Mouse (Mus musculus): ENCODE measurements around the gene Zfp36. TPM values are rescaled to one million over a fixed set of nuclear protein-coding genes. Genes with fewer than 3 reads are reported as not detected.

The Zfp36 gene
- polyA plus RNA-seq, 1 experiment from 2014 or later, result 29.4 TPM

DNA sequence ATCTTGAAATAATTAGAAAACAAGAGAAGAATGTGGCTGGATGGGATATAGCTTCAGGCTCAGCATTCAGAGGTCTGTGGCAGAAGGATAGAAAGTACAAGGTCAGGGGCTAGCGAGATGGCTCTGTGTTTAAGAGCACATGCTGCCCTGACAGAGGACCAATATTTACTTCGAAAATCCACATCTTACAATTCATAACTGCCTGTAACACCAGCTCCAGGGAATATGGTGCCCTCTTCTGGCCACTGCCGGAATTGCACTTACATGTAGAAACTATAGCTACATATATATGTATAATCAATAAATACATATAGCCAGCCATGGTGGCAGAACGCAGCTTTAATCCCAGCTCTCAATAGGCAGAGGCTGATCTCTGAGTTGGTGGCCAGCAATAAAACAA, 35.4 kb downstream of the Zfp36 start:
- H3K9me3 ChIP-seq (ENCODE audit: control insufficient read depth, low read length), result no peaks in the 10 kb centered on the region
- no peak overlapping the region for H3K9ac ChIP-seq (ENCODE audit: low read length)
- 4% methylated on average over 4 of the region's 4 CpGs for WGBS
- no peak overlapping the region for H3K27ac ChIP-seq (replicated peaks)
- DNase-seq (ENCODE audit: low spot score), result peak; percentile 83
- no peaks in the 10 kb centered on the region for H3K4me1 ChIP-seq (replicated peaks; ENCODE audit: control insufficient read depth, insufficient read depth)
- H3K27me3 ChIP-seq (ENCODE audit: control insufficient read depth, insufficient read depth, low read length), result no peaks in the 10 kb centered on the region
- no peak overlapping the region for H3K4me3 ChIP-seq (ENCODE audit: low read depth, low read length)
- no peak for ATAC-seq (ENCODE audit: low FRiP score, low TSS enrichment)
- no peaks in the 10 kb centered on the region for H3K36me3 ChIP-seq (ENCODE audit: control insufficient read depth, insufficient read depth, low read length)
- H3K4me2 ChIP-seq (replicated peaks; ENCODE audit: low read depth), result no peak overlapping the region
- TF ChIP-seq EP300 (optimal IDR thresholded peaks at IDR 0.05) (no peak), CTCF (IDR thresholded peaks at IDR 0.05; ENCODE audit: low read depth) (peak; percentile 92)

- H3K36me3 ChIP-seq (ENCODE audit: control insufficient read depth, insufficient read depth, low read length), result no peaks in the 10 kb centered on the region
- H3K9ac ChIP-seq (ENCODE audit: low read length), result no peak overlapping the region
- ATAC-seq (ENCODE audit: low FRiP score, low TSS enrichment) (no peak), DNase-seq (ENCODE audit: low spot score) (no peak)
- H3K27ac ChIP-seq (replicated peaks), result no peak overlapping the region
- no peak overlapping the region for H3K4me2 ChIP-seq (replicated peaks; ENCODE audit: low read depth)
- 31% methylated on average over 7 of the region's 7 CpGs for WGBS
- H3K4me3 ChIP-seq (ENCODE audit: low read depth, low read length), result no peak overlapping the region
- TF ChIP-seq CTCF (IDR thresholded peaks at IDR 0.05; ENCODE audit: low read depth) (no peak), EP300 (optimal IDR thresholded peaks at IDR 0.05) (no peak)
- H3K27me3 ChIP-seq (ENCODE audit: control insufficient read depth, insufficient read depth, low read length), result no peaks in the 10 kb centered on the region
- H3K9me3 ChIP-seq (ENCODE audit: control insufficient read depth, low read length), result no peaks in the 10 kb centered on the region
- no peaks in the 10 kb centered on the region for H3K4me1 ChIP-seq (replicated peaks; ENCODE audit: control insufficient read depth, insufficient read depth)
Measured at GRCm38 (mm10) chr7:28341381-28341780, 38.7 kb downstream of the Zfp36 start.

- WGBS, result 66% methylated on average over 19 of the region's 19 CpGs
- peak overlapping the region; percentile 87 for H3K27ac ChIP-seq (replicated peaks)
Measured at GRCm38 (mm10) chr7:28339213-28339917, 40.7 kb downstream of the Zfp36 start.

DNA sequence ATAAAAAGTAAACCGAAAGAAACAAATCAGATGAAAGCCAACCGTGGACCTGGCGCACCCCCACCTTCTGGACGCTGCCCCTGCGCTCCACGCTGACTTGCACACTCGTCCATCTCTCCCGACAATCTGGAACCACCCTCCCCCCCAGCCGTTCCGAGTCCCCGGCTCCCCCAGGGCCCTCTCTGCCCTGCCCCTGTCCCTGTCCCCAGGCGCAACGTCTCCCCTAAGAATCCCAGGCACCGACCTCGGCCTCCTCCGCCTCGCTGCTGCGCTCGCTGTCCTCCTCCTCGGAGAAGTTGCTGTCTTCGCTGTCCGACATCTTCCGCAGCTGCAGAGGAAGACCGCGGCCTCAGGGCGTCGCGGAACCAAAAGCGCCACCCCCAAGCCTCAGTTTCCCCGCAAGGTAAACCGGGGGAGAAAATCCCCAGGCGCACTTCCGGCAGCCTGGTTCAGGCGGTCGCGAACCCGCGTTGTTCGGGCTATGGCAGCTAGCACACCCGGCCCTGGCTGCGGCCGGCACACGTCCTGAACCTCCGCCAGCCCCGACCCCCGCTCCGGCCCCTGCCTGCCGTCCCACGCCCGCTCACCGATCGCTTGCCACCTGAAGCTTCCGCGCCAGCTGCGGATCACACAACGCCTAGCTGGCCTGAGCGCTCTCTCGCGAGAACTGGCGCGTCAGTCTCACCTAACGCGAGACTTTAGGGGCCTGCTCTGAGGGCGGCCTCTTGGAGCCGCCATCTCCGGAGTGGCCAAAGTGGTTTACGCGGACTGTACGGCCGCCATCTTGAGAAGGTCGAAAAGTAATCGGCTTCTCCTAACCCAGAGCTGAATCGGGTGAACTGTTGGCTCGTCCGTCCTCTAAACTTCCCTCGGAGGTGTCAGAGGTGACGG, 41.7 kb downstream of the Zfp36 start, which contains the start of gene Supt5:
Supt5 (minus strand) TSS at position 639 of the 891 bp plus-strand sequence.
- Histone ChIP-seq H3K27me3 (ENCODE audit: control insufficient read depth, insufficient read depth, low read length) (no peaks in the 10 kb centered on the region), H3K36me3 (ENCODE audit: control insufficient read depth, insufficient read depth, low read length) (no peaks in the 10 kb centered on the region), H3K4me3 (ENCODE audit: low read depth, low read length) (peak within 1 kb of the TSS; percentile 88), H3K4me1 (replicated peaks; ENCODE audit: control insufficient read depth, insufficient read depth) (no peaks in the 10 kb centered on the region), H3K9me3 (ENCODE audit: control insufficient read depth, low read length) (no peaks in the 10 kb centered on the region), H3K9ac (ENCODE audit: low read length) (peak within 1 kb of the TSS; percentile 98), H3K27ac (replicated peaks) (peak within 1 kb of the TSS; percentile 87), H3K4me2 (replicated peaks; ENCODE audit: low read depth) (peak within 1 kb of the TSS; percentile 77)
- ATAC-seq (ENCODE audit: low FRiP score, low TSS enrichment), result peak; percentile 99
- peak; percentile 97 for DNase-seq (ENCODE audit: low spot score)
- TF ChIP-seq EP300 (optimal IDR thresholded peaks at IDR 0.05) (peak; percentile 100), CTCF (IDR thresholded peaks at IDR 0.05; ENCODE audit: low read depth) (no peak)
- under 1% methylated on average over 77 of the region's 77 CpGs for WGBS

More at GRCm38 (mm10) chr7:28339213-28339917, 40.7 kb downstream of the Zfp36 start:
- H3K4me2 ChIP-seq (replicated peaks; ENCODE audit: low read depth), result peak overlapping the region; percentile 49
- H3K9ac ChIP-seq (ENCODE audit: low read length), result peak overlapping the region; percentile 98; the same call in 1 of the 2 replicates
- no peaks in the 10 kb centered on the region for H3K36me3 ChIP-seq (ENCODE audit: control insufficient read depth, insufficient read depth, low read length)
- TF ChIP-seq CTCF (IDR thresholded peaks at IDR 0.05; ENCODE audit: low read depth) (peak; percentile 52), EP300 (optimal IDR thresholded peaks at IDR 0.05) (no peak)
- H3K27me3 ChIP-seq (ENCODE audit: control insufficient read depth, insufficient read depth, low read length), result no peaks in the 10 kb centered on the region
- H3K4me1 ChIP-seq (replicated peaks; ENCODE audit: control insufficient read depth, insufficient read depth), result no peaks in the 10 kb centered on the region
- H3K9me3 ChIP-seq (ENCODE audit: control insufficient read depth, low read length), result no peaks in the 10 kb centered on the region
- ATAC-seq (ENCODE audit: low FRiP score, low TSS enrichment), result no peak
- H3K4me3 ChIP-seq (ENCODE audit: low read depth, low read length), result peak overlapping the region; percentile 88
- peak; percentile 57 for DNase-seq (ENCODE audit: low spot score)

DNA sequence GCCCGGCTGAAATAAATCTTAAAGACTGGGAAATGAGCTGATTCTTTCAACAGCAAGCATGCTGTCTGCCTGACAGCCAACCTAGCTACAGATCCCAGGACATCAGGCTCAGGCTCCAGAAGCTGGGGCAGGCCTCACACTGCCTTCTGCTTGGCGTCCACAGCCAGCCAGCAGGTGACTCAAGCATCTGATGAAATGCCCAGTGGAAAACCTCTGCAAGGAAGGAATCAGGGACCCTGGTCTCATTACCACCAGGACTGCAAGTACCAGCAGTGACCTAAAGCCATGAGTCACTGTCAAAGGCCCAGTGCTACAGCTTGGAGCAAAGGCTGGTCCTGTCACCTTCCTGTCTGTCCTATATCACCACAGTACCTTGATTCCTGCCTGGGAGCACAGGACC, 44.6 kb downstream of the Zfp36 start:
- TF ChIP-seq EP300 (optimal IDR thresholded peaks at IDR 0.05), result no peak
- no peak for TF ChIP-seq CTCF (IDR thresholded peaks at IDR 0.05; ENCODE audit: low read depth)
- no peak overlapping the region for H3K9ac ChIP-seq (ENCODE audit: low read length)

More for the DNA sequence above, 44.6 kb downstream of the Zfp36 start:
- Histone ChIP-seq H3K27ac (replicated peaks) (no peak overlapping the region), H3K4me2 (replicated peaks; ENCODE audit: low read depth) (no peak overlapping the region), H3K4me1 (replicated peaks; ENCODE audit: control insufficient read depth, insufficient read depth) (no peaks in the 10 kb centered on the region), H3K4me3 (ENCODE audit: low read depth, low read length) (no peak overlapping the region), H3K9me3 (ENCODE audit: control insufficient read depth, low read length) (no peaks in the 10 kb centered on the region), H3K27me3 (ENCODE audit: control insufficient read depth, insufficient read depth, low read length) (no peaks in the 10 kb centered on the region), H3K36me3 (ENCODE audit: control insufficient read depth, insufficient read depth, low read length) (0 out of 2 replicates have a peak, but pooled peaks cover 4% of the 10 kb centered on the region)
- no peak for ATAC-seq (ENCODE audit: low FRiP score, low TSS enrichment)
- DNase-seq (ENCODE audit: low spot score), result no peak
- 97% methylated on average over 2 of the region's 2 CpGs for WGBS
